Mouse (Mus musculus): ENCODE data around the gene Spred3. TPM values are rescaled to one million over a fixed set of nuclear protein-coding genes. Genes with fewer than 3 reads are reported as not detected.
"Not testable (repeated sequence)": the region's sequence is repeated elsewhere in the genome, so short reads cannot be mapped to it uniquely, and the experiment has no call there.

Gene Spred3
- total and polyA plus RNA-seq, 2 experiments: 0.18 to 0.40 TPM

DNA sequence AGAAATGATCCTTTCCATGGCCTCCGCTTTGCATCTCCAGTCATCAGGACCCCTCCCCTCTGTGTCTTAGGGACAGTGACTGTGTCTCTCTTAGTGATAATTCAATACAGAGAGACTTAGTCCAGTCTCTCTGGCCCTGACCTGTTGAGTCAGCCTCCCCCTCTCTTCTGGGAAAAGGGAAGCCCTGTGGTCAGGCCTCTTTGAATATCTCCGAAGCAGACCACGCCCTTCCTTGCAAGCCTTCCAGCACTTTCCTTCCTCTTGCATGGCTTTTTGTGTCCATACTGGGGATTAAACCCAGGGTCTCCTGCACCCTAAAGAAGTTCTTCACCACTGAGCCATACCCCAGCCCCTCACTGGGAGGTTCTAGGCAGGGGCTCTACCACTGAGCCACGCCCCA, 26.2 kb downstream of the Spred3 start:
- H3K27ac ChIP-seq (replicated peaks; ENCODE audit: insufficient read depth, low read depth, low read length): no peak overlapping the region
- no peaks in the 10 kb centered on the region for H3K27me3 ChIP-seq (ENCODE audit: control insufficient read depth, insufficient read depth, low read length)
- H3K9ac ChIP-seq (ENCODE audit: low read depth, low read length): no peak overlapping the region
- WGBS: 86% methylated on average over 4 of the region's 4 CpGs
- H3K79me2 ChIP-seq (ENCODE audit: control insufficient read depth, insufficient read depth, low read length): no peaks in the 10 kb centered on the region
- H3K4me1 ChIP-seq (ENCODE audit: control insufficient read depth, insufficient read depth, low read length): no peaks in the 10 kb centered on the region
- H3K4me3 ChIP-seq (ENCODE audit: insufficient read depth, low read depth, low read length): no peak overlapping the region
- no peaks in the 10 kb centered on the region for H3K36me3 ChIP-seq (ENCODE audit: control insufficient read depth, insufficient read depth, low read length)
- no peak for TF ChIP-seq CTCF (IDR thresholded peaks at IDR 0.05; ENCODE audit: low read depth, low read length)
- no peak for TF ChIP-seq POLR2A (IDR thresholded peaks at IDR 0.05; ENCODE audit: extremely low read depth, insufficient read depth, low read length)
- DNase-seq (ENCODE audit: extremely low read depth, low read depth, low spot score): no peak

- Histone ChIP-seq H3K36me3 (ENCODE audit: control insufficient read depth, insufficient read depth, low read length) (no peaks in the 10 kb centered on the region), H3K79me2 (ENCODE audit: control insufficient read depth, insufficient read depth, low read length) (no peaks in the 10 kb centered on the region), H3K9ac (ENCODE audit: low read depth, low read length) (no peak overlapping the region), H3K4me1 (ENCODE audit: control insufficient read depth, insufficient read depth, low read length) (no peaks in the 10 kb centered on the region), H3K27ac (replicated peaks; ENCODE audit: insufficient read depth, low read depth, low read length) (no peak overlapping the region), H3K4me3 (ENCODE audit: insufficient read depth, low read depth, low read length) (no peak overlapping the region), H3K27me3 (ENCODE audit: control insufficient read depth, insufficient read depth, low read length) (peaks cover 3% of the 10 kb centered on the region; the same call in 1 of the 2 replicates)
- WGBS: 71% methylated on average over 8 of the region's 8 CpGs
- DNase-seq (ENCODE audit: extremely low read depth, low read depth, low spot score): no peak
- no peak for TF ChIP-seq CTCF (IDR thresholded peaks at IDR 0.05; ENCODE audit: low read depth, low read length)
- no peak for TF ChIP-seq POLR2A (IDR thresholded peaks at IDR 0.05; ENCODE audit: extremely low read depth, insufficient read depth, low read length)
Measured at GRCm38 (mm10) chr7:29141416-29141815, 28.8 kb downstream of the Spred3 start.

DNA sequence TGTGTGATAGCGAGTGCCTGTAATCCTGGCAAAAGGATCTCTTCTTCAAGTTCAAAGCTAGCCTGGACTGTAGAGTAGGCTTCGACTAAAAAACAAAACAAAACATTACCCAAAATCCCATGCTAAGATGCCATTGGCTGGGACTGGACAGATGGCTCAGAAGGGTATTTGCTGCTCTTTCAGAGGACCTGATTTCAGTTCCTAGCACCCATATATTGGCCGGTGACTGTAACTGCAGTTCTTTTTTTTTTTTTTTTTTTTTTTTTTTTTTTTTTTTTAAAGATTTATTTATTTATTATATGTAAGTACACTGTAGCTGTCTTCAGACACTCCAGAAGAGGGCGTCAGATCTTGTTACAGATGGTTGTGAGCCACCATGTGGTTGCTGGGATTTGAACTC, 31.0 kb downstream of the Spred3 start:
- not testable (repeated sequence) for H3K79me2 ChIP-seq (ENCODE audit: control insufficient read depth, insufficient read depth, low read length); H3K4me1 ChIP-seq (ENCODE audit: control insufficient read depth, insufficient read depth, low read length); H3K27me3 ChIP-seq (ENCODE audit: control insufficient read depth, insufficient read depth, low read length); H3K27ac ChIP-seq (replicated peaks; ENCODE audit: insufficient read depth, low read depth, low read length); H3K36me3 ChIP-seq (ENCODE audit: control insufficient read depth, insufficient read depth, low read length); H3K4me3 ChIP-seq (ENCODE audit: insufficient read depth, low read depth, low read length); DNase-seq (ENCODE audit: extremely low read depth, low read depth, low spot score); H3K9ac ChIP-seq (ENCODE audit: low read depth, low read length)
- 91% methylated on average over 3 of the region's 4 CpGs for WGBS

- H3K79me2 ChIP-seq (ENCODE audit: control insufficient read depth, insufficient read depth, low read length): no peaks in the 10 kb centered on the region
- no peak for DNase-seq (ENCODE audit: extremely low read depth, low read depth, low spot score)
- H3K4me1 ChIP-seq (ENCODE audit: control insufficient read depth, insufficient read depth, low read length): no peaks in the 10 kb centered on the region
- H3K9ac ChIP-seq (ENCODE audit: low read depth, low read length): no peak overlapping the region
- H3K4me3 ChIP-seq (ENCODE audit: insufficient read depth, low read depth, low read length): no peak overlapping the region
- 46% methylated on average over 16 of the region's 16 CpGs for WGBS
- H3K27me3 ChIP-seq (ENCODE audit: control insufficient read depth, insufficient read depth, low read length): peaks cover 10% of the 10 kb centered on the region; the same call in 1 of the 2 replicates
- TF ChIP-seq CTCF (IDR thresholded peaks at IDR 0.05; ENCODE audit: low read depth, low read length): no peak
- TF ChIP-seq POLR2A (IDR thresholded peaks at IDR 0.05; ENCODE audit: extremely low read depth, insufficient read depth, low read length): no peak
- no peaks in the 10 kb centered on the region for H3K36me3 ChIP-seq (ENCODE audit: control insufficient read depth, insufficient read depth, low read length)
- no peak overlapping the region for H3K27ac ChIP-seq (replicated peaks; ENCODE audit: insufficient read depth, low read depth, low read length)
Measured at GRCm38 (mm10) chr7:29137429-29137828, 32.8 kb downstream of the Spred3 start.

DNA sequence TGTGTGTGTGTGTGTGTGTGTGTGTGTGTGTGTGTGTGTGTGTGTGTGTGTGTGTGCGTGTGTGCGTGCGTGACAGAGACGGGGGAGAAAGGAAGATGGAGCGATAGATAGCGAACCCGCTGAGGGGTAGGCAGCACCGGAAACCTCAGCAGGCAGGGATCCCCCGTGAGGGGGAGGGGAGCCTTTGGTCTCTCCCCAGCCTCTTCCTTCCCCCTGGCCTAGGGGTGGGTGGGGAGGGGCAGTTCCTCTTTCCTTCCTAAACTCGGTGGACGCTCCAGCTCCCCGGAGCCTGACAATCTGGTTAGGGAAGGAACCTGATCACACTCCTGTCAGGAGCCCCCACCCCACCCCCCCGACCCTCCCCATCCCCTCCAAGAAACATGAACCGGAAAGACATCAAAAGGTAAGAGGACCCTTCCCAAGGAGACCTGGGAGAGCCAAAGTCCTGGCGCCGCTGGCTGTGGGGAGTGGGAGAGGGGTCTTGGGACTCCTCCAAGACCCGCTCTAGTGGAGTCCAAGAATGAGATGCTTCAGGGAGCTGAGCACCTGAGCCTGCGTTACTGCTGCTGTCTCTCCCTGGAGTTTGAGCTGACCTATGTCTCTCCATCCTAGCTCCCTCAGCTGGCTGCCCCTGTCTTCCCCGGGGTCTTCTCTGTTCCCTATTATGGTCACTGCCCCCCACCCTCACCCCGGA, 35.4 kb downstream of the Spred3 start, which contains the start of gene Rasgrp4:
TSS of gene Rasgrp4 (plus strand) at position 159 of the 694 bp plus-strand sequence.
- Histone ChIP-seq H3K36me3 (ENCODE audit: control insufficient read depth, insufficient read depth, low read length) (no peaks in the 10 kb centered on the region), H3K4me1 (ENCODE audit: control insufficient read depth, insufficient read depth, low read length) (no peaks in the 10 kb centered on the region), H3K27ac (replicated peaks; ENCODE audit: insufficient read depth, low read depth, low read length) (no peak within 1 kb of the TSS), H3K79me2 (ENCODE audit: control insufficient read depth, insufficient read depth, low read length) (no peaks in the 10 kb centered on the region), H3K4me3 (ENCODE audit: insufficient read depth, low read depth, low read length) (peak within 1 kb of the TSS; percentile 26; the same call in 1 of the 2 replicates), H3K9ac (ENCODE audit: low read depth, low read length) (no peak within 1 kb of the TSS), H3K27me3 (ENCODE audit: control insufficient read depth, insufficient read depth, low read length) (peaks cover 10% of the 10 kb centered on the region; the same call in 1 of the 2 replicates)
- TF ChIP-seq POLR2A (IDR thresholded peaks at IDR 0.05; ENCODE audit: extremely low read depth, insufficient read depth, low read length): no peak
- no peak for TF ChIP-seq CTCF (IDR thresholded peaks at IDR 0.05; ENCODE audit: low read depth, low read length)
- no peak for DNase-seq (ENCODE audit: extremely low read depth, low read depth, low spot score)
- 3% methylated on average over 17 of the region's 20 CpGs for WGBS

DNA sequence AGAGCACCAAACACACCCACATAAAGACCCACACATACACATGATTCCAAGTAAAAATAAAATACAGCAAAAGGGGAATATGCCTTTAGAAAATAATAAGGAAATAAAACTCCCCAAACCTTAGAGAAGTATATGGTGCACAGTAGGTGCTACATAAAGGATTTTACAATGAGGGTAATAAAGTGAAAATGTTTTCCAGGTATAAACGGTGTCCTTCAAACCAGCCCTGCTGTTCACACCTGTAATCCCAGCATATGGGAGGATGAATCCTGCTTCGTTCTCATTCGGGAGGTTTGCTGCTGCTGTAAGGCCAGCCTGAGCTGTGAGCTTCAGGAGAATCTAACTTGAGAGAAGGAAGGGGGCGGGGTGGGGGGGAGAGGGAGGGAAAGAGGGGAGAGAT, 36.0 kb downstream of the Spred3 start:
- Histone ChIP-seq H3K27me3 (ENCODE audit: control insufficient read depth, insufficient read depth, low read length) (peaks cover 10% of the 10 kb centered on the region; the same call in 1 of the 2 replicates), H3K4me3 (ENCODE audit: insufficient read depth, low read depth, low read length) (no peak overlapping the region), H3K4me1 (ENCODE audit: control insufficient read depth, insufficient read depth, low read length) (no peaks in the 10 kb centered on the region), H3K9ac (ENCODE audit: low read depth, low read length) (no peak overlapping the region), H3K36me3 (ENCODE audit: control insufficient read depth, insufficient read depth, low read length) (no peaks in the 10 kb centered on the region), H3K79me2 (ENCODE audit: control insufficient read depth, insufficient read depth, low read length) (no peaks in the 10 kb centered on the region), H3K27ac (replicated peaks; ENCODE audit: insufficient read depth, low read depth, low read length) (no peak overlapping the region)
- no peak for TF ChIP-seq CTCF (IDR thresholded peaks at IDR 0.05; ENCODE audit: low read depth, low read length)
- no peak for TF ChIP-seq POLR2A (IDR thresholded peaks at IDR 0.05; ENCODE audit: extremely low read depth, insufficient read depth, low read length)
- WGBS: 17% methylated on average over 4 of the region's 4 CpGs
- DNase-seq (ENCODE audit: extremely low read depth, low read depth, low spot score): no peak

Data from liver, adult 2 months (tissue).